Mouse (Mus musculus) bone marrow, adult 2 months (tissue): ENCODE results near the gene Tlr7. TPM values are rescaled to one million over a fixed set of nuclear protein-coding genes. Genes with fewer than 3 reads are reported as not detected.
"Not testable (repeated sequence)": the region's sequence is repeated elsewhere in the genome, so short reads cannot be mapped to it uniquely, and the experiment has no call there.

ENCODE experiments used
- H3K27ac ChIP-seq: fragments of 200-500 bp; 2 replicates; pipeline ENCODE4 v1.5.1; 2012; ENCODE audit warnings: low read depth, mild to moderate bottlenecking, control low read depth, inconsistent platforms, low read length; ENCODE audit not compliant: control insufficient read depth, poor library complexity, insufficient read depth
- H3K4me1 ChIP-seq: fragments of 200-500 bp; 2 replicates; pipeline ENCODE4 v1.6.1; 2011; ENCODE audit warnings: low read length; ENCODE audit not compliant: control insufficient read depth, insufficient read depth
- H3K4me3 ChIP-seq: fragments of 200-500 bp; replicated peaks from 2 replicates; pipeline ENCODE3; 2011; ENCODE audit warnings: mild to moderate bottlenecking, low read depth, low read length, control low read depth; ENCODE audit not compliant: control insufficient read depth
- CTCF ChIP-seq: fragments of 200-500 bp; IDR thresholded peaks from 2 replicates; pipeline ENCODE4 v1.5.1; 2011; ENCODE audit warnings: low read length, control low read depth; ENCODE audit not compliant: control insufficient read depth, insufficient read depth
- POLR2A ChIP-seq: fragments of 200-500 bp; IDR thresholded peaks from 2 replicates; pipeline ENCODE4 v1.6.1; 2011; ENCODE audit warnings: low read depth, mild to moderate bottlenecking, control low read depth, low read length, borderline replicate concordance; ENCODE audit not compliant: control insufficient read depth
- WGBS: fragments of 180-500 bp; shearing (Covaris S2); methylation state at CpG from one replicate; pipeline ENCODE4 v1.1.7; 2018; 5-methylcytosine and 5-hydroxymethylcytosine counted together
- polyA plus RNA-seq: library from polyadenylated mRNA; stranded (reverse); fragments of >200 nt; gene quantifications from 2 replicates; pipeline ENCODE4 v1.2.4, GENCODE M21; 2011; ENCODE audit warnings: low replicate concordance; ENCODE audit not compliant: missing spikeins, insufficient read depth, insufficient read length

Gene Tlr7
- polyA plus RNA-seq = 2.9 and 5.7 TPM in 2 replicates

DNA sequence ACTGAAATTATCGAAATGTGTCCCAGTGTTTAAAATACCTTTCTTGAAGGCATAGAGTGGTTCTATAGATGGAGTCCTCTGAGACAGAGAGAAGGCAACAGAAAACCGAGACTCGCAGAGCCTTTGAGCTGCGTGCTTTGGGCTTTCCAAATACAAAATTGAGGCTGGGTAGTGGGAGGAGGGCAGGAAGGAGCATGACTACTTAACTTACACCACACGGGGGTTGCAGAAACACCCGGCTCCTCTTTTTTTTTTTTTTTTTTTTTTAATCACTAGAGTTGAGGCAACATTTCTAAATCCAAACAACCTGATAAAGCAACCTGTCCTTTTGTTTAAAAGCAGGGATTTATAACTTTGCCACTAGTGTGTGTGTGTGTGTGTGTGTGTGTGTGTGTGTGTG is at the start of gene Tlr7:
TSS of gene Tlr7 (minus strand) at position 160 of the 400 bp plus-strand sequence.
- WGBS = 21% methylated on average over 6 of the region's 6 CpGs
- H3K27ac ChIP-seq = no peak within 1 kb of the TSS
- TF ChIP-seq POLR2A (no peak), CTCF (no peak)
- peak within 1 kb of the TSS; percentile 39 for H3K4me3 ChIP-seq
- no peaks in the 10 kb centered on the region; the same call in 1 of the 2 replicates for H3K4me1 ChIP-seq

DNA sequence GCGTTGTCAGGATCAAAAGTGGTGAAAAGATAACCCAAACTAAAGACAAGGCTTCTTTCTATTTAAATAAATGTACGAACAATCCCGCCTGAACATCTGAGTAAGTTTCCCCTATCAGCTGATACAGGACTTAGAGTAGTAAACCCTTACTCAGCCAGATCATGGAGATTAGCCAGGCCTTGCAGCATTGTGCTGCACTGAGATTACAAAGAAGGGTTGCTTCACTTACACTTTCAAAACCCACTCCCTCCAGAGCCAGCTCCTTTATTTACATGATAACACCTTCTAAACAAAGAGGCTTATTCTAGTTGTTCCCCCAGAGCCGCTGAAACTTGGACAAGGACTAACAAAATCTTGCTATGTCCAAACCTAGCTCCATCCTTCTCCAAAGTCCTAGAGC is 49.7 kb upstream of the Tlr7 start:
- Histone ChIP-seq H3K4me3 (no peak overlapping the region), H3K27ac (no peak overlapping the region), H3K4me1 (no peaks in the 10 kb centered on the region; the same call in 1 of the 2 replicates)
- 55% methylated on average over 4 of the region's 4 CpGs for WGBS
- TF ChIP-seq POLR2A = no peak
- TF ChIP-seq CTCF = no peak

DNA sequence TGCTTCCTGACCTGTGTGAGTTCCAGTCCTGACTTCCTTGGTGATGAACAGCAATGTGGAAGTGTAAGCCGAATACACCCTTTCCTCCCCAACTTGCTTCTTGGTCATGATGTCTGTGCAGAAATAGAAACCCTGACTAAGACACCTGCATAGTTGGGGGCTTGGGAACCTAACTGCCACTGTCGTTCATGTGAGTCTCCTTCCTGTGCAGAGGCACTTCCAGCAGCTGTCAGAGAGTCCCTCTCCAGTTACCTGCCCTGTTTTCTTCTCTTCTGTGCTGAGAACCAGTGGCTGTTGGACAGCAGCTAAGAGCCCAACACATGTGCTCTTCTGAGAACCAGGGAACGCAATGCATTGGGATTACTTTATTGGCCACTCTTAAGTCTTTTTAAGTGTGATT is 30.9 kb upstream of the Tlr7 start:
- not testable (repeated sequence) for H3K27ac ChIP-seq, H3K4me1 ChIP-seq, H3K4me3 ChIP-seq
- 65% methylated on average over 3 of the region's 3 CpGs for WGBS

DNA sequence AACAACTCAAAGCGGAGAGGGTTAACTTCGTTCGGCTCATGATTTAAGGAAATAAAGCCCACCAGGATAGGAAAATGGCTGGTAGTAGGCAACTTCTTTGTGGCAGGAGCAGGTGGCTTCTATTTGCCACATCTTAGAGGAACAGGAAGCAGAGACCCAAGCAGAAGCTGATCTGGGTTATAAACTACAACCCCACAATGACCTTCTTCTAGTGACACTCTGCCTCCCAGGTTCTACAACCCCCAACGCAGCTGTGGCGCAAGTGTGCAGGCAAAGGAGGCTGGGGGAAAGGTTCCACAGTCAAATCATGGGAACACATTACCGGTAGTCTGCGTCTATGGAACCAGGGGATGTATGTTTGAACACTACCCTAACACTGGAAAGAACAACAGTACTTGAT is 29.3 kb upstream of the Tlr7 start:
- H3K4me1 ChIP-seq = no peaks in the 10 kb centered on the region; the same call in 1 of the 2 replicates
- H3K4me3 ChIP-seq = no peak overlapping the region
- TF ChIP-seq POLR2A (no peak), CTCF (no peak)
- H3K27ac ChIP-seq = no peak overlapping the region
- WGBS = 39% methylated on average over 7 of the region's 7 CpGs

DNA sequence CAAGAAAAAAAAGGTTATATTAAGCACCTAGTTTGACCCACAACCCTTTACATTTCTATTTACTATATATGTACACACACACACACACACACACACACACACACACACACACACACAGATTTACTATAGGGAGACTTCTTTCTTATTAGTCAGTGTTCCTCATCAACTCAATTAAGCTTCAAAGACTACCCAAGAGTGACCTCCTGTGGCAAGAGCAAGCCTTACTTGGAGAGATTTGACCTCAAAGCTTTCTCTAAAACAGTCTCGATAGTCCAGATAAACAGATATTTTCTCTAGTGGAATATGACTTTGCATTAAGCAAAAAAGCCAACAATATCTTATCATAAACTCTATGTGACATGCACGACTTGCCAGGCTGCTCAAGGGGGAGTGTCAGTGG is 27.1 kb upstream of the Tlr7 start:
- WGBS = 45% methylated on average over 2 of the region's 2 CpGs
- TF ChIP-seq CTCF (no peak), POLR2A (no peak)
- no peaks in the 10 kb centered on the region; the same call in 1 of the 2 replicates for H3K4me1 ChIP-seq
- H3K27ac ChIP-seq = no peak overlapping the region
- no peak overlapping the region for H3K4me3 ChIP-seq

DNA sequence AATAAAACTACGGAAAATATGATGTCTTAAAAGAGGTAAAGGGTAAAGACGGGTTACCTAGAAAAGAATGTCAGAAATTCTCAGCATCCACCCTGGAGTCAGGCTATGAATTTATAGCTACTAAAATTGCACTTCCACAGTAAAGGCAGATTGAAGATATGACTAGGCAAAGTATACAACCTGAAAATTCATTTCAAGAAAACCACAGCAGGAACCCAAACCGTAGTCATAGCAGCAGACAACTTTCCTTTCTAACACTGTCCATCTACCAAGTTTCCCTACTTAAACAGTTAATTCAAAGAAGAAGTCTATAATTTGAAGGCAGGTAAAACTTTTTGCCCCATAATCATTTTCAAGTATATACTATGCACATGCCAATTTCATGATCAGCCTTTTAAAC is 25.6 kb upstream of the Tlr7 start:
- 57% methylated on average over 3 of the region's 3 CpGs for WGBS
- TF ChIP-seq POLR2A (no peak), CTCF (no peak)
- Histone ChIP-seq H3K4me3 (no peak overlapping the region), H3K4me1 (no peaks in the 10 kb centered on the region; the same call in 1 of the 2 replicates), H3K27ac (no peak overlapping the region)

DNA sequence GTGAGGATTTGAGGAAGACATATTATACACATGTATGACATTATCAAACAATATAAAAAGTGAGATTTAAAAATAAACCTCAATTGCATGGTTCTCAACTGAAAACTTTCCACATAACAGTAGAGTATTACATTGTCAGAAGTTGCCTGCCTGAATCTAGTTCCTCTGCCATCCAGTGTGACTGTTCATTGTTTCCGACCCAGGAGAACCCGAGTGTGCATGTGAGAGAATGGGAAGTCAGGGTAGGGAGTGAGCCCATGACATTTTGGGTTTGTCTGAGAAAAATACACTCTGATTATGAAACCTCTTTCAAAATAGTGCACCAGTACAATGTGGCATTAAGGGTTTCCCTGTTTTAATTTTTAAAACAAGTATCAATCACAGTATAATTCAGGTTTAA is 23.3 kb upstream of the Tlr7 start:
- TF ChIP-seq CTCF = no peak
- TF ChIP-seq POLR2A = no peak
- WGBS = 39% methylated on average over 2 of the region's 2 CpGs
- H3K27ac ChIP-seq = no peak overlapping the region
- no peaks in the 10 kb centered on the region; the same call in 1 of the 2 replicates for H3K4me1 ChIP-seq
- H3K4me3 ChIP-seq = no peak overlapping the region

DNA sequence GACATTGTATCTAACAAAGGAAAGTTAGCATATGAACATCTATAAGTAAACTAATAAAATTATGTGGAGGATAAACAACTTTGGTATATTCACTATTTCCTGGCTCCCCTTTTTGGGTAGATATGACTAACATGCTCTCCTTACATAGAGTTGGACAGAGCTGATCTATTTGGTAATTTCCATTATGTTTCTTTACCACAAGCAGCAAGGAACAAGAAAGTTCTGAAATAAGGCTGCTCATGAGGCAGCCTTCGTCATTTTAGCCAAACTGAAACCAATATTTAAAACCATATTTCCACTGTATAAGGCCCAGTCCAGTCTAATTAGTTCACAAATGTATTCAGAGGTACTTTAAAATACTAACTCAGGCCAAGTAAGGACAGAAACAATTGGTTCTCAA is 16.1 kb upstream of the Tlr7 start:
- 77% methylated on average over 1 of the region's 1 CpGs for WGBS
- no peaks in the 10 kb centered on the region for H3K4me1 ChIP-seq
- TF ChIP-seq CTCF (no peak), POLR2A (no peak)
- H3K4me3 ChIP-seq = no peak overlapping the region
- H3K27ac ChIP-seq = no peak overlapping the region

DNA sequence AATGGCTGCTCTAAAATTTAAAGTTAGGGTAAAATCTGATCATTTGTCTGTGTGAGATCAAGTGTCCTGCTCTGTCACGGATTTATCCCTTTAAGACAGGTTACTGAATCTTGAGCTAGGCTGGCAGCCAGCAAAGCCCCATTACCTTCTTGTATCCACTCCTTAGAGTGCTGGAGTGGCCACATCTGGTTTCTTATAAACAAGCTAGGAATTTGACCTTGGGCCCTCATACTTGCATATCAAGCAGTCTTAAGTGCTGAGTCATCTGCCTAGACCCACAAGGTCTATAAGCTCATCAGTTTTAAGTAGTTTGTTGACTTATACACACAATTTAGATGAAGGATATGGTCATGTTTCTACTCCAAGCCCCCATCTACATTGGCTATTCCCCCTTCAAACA is 14.0 kb upstream of the Tlr7 start:
- Histone ChIP-seq H3K4me3 (no peak overlapping the region), H3K27ac (no peak overlapping the region), H3K4me1 (no peaks in the 10 kb centered on the region)
- WGBS = 76% methylated on average over 1 of the region's 1 CpGs
- TF ChIP-seq CTCF = no peak
- no peak for TF ChIP-seq POLR2A

DNA sequence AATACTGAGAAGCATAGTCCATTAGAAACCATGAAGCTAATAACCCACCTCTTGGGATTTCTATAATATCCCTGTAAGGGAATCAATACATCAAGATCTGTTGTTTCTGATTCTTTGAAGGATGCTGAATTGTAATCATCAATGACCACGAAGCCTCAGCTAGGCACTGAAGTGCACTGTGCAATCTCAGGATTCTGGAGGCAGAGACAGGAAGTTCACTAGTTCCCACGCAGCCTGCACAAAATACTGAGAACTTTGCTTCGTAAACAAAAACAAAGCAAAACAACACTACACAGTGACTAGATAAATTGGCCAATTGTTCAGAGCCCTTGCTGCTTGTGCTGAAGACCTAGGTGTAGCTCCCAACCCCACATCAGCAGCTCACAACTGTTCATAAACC is 11.5 kb upstream of the Tlr7 start:
- TF ChIP-seq CTCF = no peak
- TF ChIP-seq POLR2A = no peak
- Histone ChIP-seq H3K4me3 (no peak overlapping the region), H3K27ac (no peak overlapping the region), H3K4me1 (no peaks in the 10 kb centered on the region; the same call in 1 of the 2 replicates)
- WGBS = 64% methylated on average over 3 of the region's 3 CpGs
